Mouse (Mus musculus): ENCODE results near the gene Slc35f6. TPM values are rescaled to one million over a fixed set of nuclear protein-coding genes. Genes with fewer than 3 reads are reported as not detected.

Gene Slc35f6
- 10 to 100 TPM; 39.7 to 42.7 TPM for total RNA-seq (2023)

GRCm38 (mm10) chr5:30647815-30648560 lies at the start of gene Slc35f6:
Gene Slc35f6, plus strand, starts transcription at chr5:30647933.

GRCm38 (mm10) chr5:30666391-30667195 lies 18.9 kb downstream of the Slc35f6 start, which contains the start of gene Cenpa:
Gene Cenpa, plus strand, starts transcription at chr5:30666777.

Other genes with a start within 250 kb of the Slc35f6 start
- under 1 TPM in 1 of 2 experiments, not detected in 1; 0.15 TPM for gene Otof, start 186.0 kb upstream of the Slc35f6 start, total RNA-seq (2023)
- gene 1700001C02Rik, start 181.9 kb upstream of the Slc35f6 start, total RNA-seq (2023) = not detected
- gene Cib4, start 102.1 kb upstream of the Slc35f6 start, total RNA-seq (2023) = not detected
- not detected for gene Kcnk3, start 59.8 kb upstream of the Slc35f6 start, total RNA-seq (2023)
- 100 to 1,000 TPM; 111 to 123 TPM for gene Cenpa, start 18.8 kb downstream of the Slc35f6 start, total RNA-seq (2023)
- under 1 TPM; 0.35 to 0.59 TPM for gene Dpysl5, start 63.6 kb downstream of the Slc35f6 start, total RNA-seq (2023)
- gene Mapre3, start 166.7 kb downstream of the Slc35f6 start, total RNA-seq (2023) = 10 to 100 TPM in 1 of 2 experiments, 1 to 10 TPM in 1; 9.5 to 16.2 TPM
- 10 to 100 TPM; 40.7 to 42.2 TPM for gene Tmem214, start 220.1 kb downstream of the Slc35f6 start, total RNA-seq (2023)
- gene Agbl5, start 240.8 kb downstream of the Slc35f6 start, total RNA-seq (2023) = 10 to 100 TPM; 11.7 to 12.2 TPM